Mouse (Mus musculus) mature B cell (primary cell): Measurements from ENCODE around the gene Wdfy1.

Experiments
- in situ Hi-C: fragments of 300-500 bp; cut with MboI; formaldehyde crosslinking; loops from 2 replicates; pipeline ENCODE4 v1.14.3; 2019

Wdfy1 gene

GRCm38 (mm10) chr1:79760656-79761055 lies 15.3 kb downstream of the Wdfy1 start:
- in situ Hi-C loops, result no loop called here

- in situ Hi-C loops, result no loop called here
These were observed 16.4 kb downstream of the Wdfy1 start for GRCm38 (mm10) chr1:79759436-79759972.

- in situ Hi-C loops, result no loop called here
These were observed 16.9 kb downstream of the Wdfy1 start for GRCm38 (mm10) chr1:79759006-79759405.

- in situ Hi-C loops, result no loop called here
These were observed 18.3 kb downstream of the Wdfy1 start for GRCm38 (mm10) chr1:79757597-79757996.

- in situ Hi-C loops, result no loop called here
These were observed 18.8 kb downstream of the Wdfy1 start for GRCm38 (mm10) chr1:79757161-79757560.

- in situ Hi-C loops, result no loop called here
These were observed 19.5 kb downstream of the Wdfy1 start for GRCm38 (mm10) chr1:79756417-79756816.

GRCm38 (mm10) chr1:79755376-79755775 lies 20.6 kb downstream of the Wdfy1 start:
- in situ Hi-C loops, result no loop called here

GRCm38 (mm10) chr1:79754936-79755335 lies 21.0 kb downstream of the Wdfy1 start:
- in situ Hi-C loops, result no loop called here

- in situ Hi-C loops, result no loop called here
These were observed 22.5 kb downstream of the Wdfy1 start for GRCm38 (mm10) chr1:79753456-79753855.

GRCm38 (mm10) chr1:79752714-79753340 lies 23.1 kb downstream of the Wdfy1 start:
- in situ Hi-C loops, result no loop called here

- in situ Hi-C loops, result no loop called here
These were observed 23.8 kb downstream of the Wdfy1 start for GRCm38 (mm10) chr1:79752015-79752695.

GRCm38 (mm10) chr1:79751186-79751585 lies 24.8 kb downstream of the Wdfy1 start:
- in situ Hi-C loops, result no loop called here

GRCm38 (mm10) chr1:79746056-79746455 lies 29.9 kb downstream of the Wdfy1 start:
- in situ Hi-C loops, result no loop called here

- in situ Hi-C loops, result no loop called here
These were observed 32.6 kb downstream of the Wdfy1 start for GRCm38 (mm10) chr1:79743385-79743784.

GRCm38 (mm10) chr1:79742949-79743348 lies 33.0 kb downstream of the Wdfy1 start:
- in situ Hi-C loops, result no loop called here

GRCm38 (mm10) chr1:79741002-79741401 lies 34.9 kb downstream of the Wdfy1 start:
- in situ Hi-C loops, result no loop called here

GRCm38 (mm10) chr1:79739726-79740125 lies 36.2 kb downstream of the Wdfy1 start:
- in situ Hi-C loops, result no loop called here

GRCm38 (mm10) chr1:79736408-79736807 lies 39.5 kb downstream of the Wdfy1 start:
- in situ Hi-C loops, result no loop called here

- in situ Hi-C loops, result no loop called here
These were observed 41.1 kb downstream of the Wdfy1 start for GRCm38 (mm10) chr1:79734794-79735193.

GRCm38 (mm10) chr1:79714152-79714923 lies 61.6 kb downstream of the Wdfy1 start:
- in situ Hi-C loops, result no loop called here

GRCm38 (mm10) chr1:79713081-79713480 lies 62.9 kb downstream of the Wdfy1 start:
- in situ Hi-C loops, result no loop called here
